Mouse (Mus musculus) bone marrow macrophage, adult 2 months (primary cell): ENCODE data around the gene Irf7.

Experiments
- CTCF ChIP-seq: IDR thresholded peaks from 2 replicates; pipeline ENCODE4 v1.5.1; 2012; ENCODE audit warnings: low read depth, mild to moderate bottlenecking, low read length, moderate library complexity
- POLR2A ChIP-seq: IDR thresholded peaks from 2 replicates; pipeline ENCODE4 v1.6.1; 2012; ENCODE audit warnings: mild to moderate bottlenecking, low read depth, low read length, borderline replicate concordance

DNA sequence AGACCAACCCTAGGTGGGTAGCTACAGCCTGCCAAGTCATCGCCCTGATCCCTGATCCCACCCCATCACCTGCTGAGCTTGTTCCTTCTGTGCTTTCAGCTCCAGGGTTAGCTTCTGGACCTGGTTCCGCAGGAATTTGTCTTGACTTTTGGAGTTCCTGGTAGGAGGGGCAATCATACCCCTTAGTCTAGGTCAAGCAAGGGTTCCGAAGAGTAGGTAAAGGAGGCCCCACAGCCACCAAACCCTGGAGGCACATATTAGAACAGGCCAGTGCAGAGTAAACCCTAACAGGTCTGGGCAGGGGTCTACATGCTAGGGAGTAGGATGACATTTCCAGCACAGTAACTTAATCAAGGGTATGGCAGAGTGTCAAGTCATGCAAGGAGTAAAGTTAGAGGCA, 53.1 kb downstream of the Irf7 start:
- TF ChIP-seq POLR2A (no peak), CTCF (no peak)
